Mouse (Mus musculus): Measurements from ENCODE around the gene Hnf1a.

- TF ChIP-seq CTCF (IDR thresholded peaks at IDR 0.05; ENCODE audit: insufficient read depth, low read length), result no peak
- no peak for TF ChIP-seq POLR2A (IDR thresholded peaks at IDR 0.05; ENCODE audit: borderline replicate concordance, extremely low read depth, low read depth, low read length)
Measured at GRCm38 (mm10) chr5:114964315-114964966, 6.5 kb downstream of the Hnf1a start.

Measured in lung, adult 2 months (tissue).